Mouse (Mus musculus) limb, embryonic 14.5 days (tissue): ENCODE measurements at regions not wholly inside any gene's neighbourhood (a gene's known extent, or its start where the extent isn't known, plus 50 kb on each side); places are given as distances from the start of the nearest gene placed in this dataset.

Experiments used
- ATAC-seq: fragments of 200-750 bp; cut with Nextera tagmentation; 2 replicates; pipeline ENCODE4 v1.8.0; 2017; ENCODE audit warnings: low read depth, moderate number of reproducible peaks, moderate TSS enrichment; ENCODE audit not compliant: low FRiP score
- DNase-seq: peaks from one replicate; pipeline ENCODE4 v3.0.0-alpha.2; 2015; ENCODE audit warnings: low spot score
- H3K27ac ChIP-seq: fragments of 300-500 bp; sonication (generic); replicated peaks from 2 replicates; pipeline ENCODE4 v1.5.1; 2014; ENCODE audit warnings: low read depth, mild to moderate bottlenecking, low read length, moderate library complexity, mixed read lengths
- H3K27me3 ChIP-seq: fragments of 300-500 bp; sonication (generic); 2 replicates; pipeline ENCODE4 v1.6.1; 2014; ENCODE audit warnings: low read length, mixed read lengths; ENCODE audit not compliant: control insufficient read depth, insufficient read depth
- H3K36me3 ChIP-seq: fragments of 300-500 bp; sonication (generic); 2 replicates; pipeline ENCODE4 v1.6.1; 2014; ENCODE audit warnings: mild to moderate bottlenecking, low read length, moderate library complexity, mixed read lengths; ENCODE audit not compliant: control insufficient read depth, insufficient read depth
- H3K4me1 ChIP-seq: fragments of 300-500 bp; sonication (generic); 2 replicates; pipeline ENCODE4 v1.6.1; 2014; ENCODE audit warnings: antibody characterized with exemption, low read length, mixed read lengths; ENCODE audit not compliant: control insufficient read depth, insufficient read depth
- H3K4me2 ChIP-seq: fragments of 300-500 bp; sonication (generic); replicated peaks from 2 replicates; pipeline ENCODE4 v1.6.1; 2014; ENCODE audit warnings: low read depth, mild to moderate bottlenecking, low read length, moderate library complexity; ENCODE audit not compliant: severe bottlenecking
- H3K4me3 ChIP-seq: fragments of 300-500 bp; sonication (generic); replicated peaks from 2 replicates; pipeline ENCODE4 v1.5.1; 2014; ENCODE audit warnings: low read length
- H3K9ac ChIP-seq: fragments of 300-500 bp; sonication (generic); 2 replicates; pipeline ENCODE4 v1.6.1; 2014; ENCODE audit warnings: mild to moderate bottlenecking, low read depth, low read length, moderate library complexity; ENCODE audit not compliant: severe bottlenecking
- H3K9me3 ChIP-seq: fragments of 300-500 bp; sonication (generic); 2 replicates; pipeline ENCODE4 v1.6.1; 2016; ENCODE audit warnings: low read length; ENCODE audit not compliant: control insufficient read depth
- POLR2A ChIP-seq: fragments of 200-500 bp; IDR thresholded peaks from 2 replicates; pipeline ENCODE4 v1.8.0; 2012; ENCODE audit warnings: inconsistent platforms, mild to moderate bottlenecking, moderate library complexity, borderline replicate concordance; ENCODE audit not compliant: insufficient read depth, insufficient read length; ENCODE audit errors: extremely low read depth
- WGBS: fragments of 180-500 bp; shearing (Covaris S2); extraction: QIAGEN DNeasy Blood & Tissue Kit; methylation state at CpG from one replicate; pipeline ENCODE4 v1.1.7; 2014; 5-methylcytosine and 5-hydroxymethylcytosine counted together

GRCm38 (mm10) chr5:17021636-17022035, 230.0 kb downstream of the Gm28710 start:
- Histone ChIP-seq H3K36me3 (no peaks in the 10 kb centered on the region), H3K27me3 (no peaks in the 10 kb centered on the region), H3K4me1 (no peaks in the 10 kb centered on the region), H3K9ac (no peak overlapping the region), H3K27ac (no peak overlapping the region), H3K9me3 (no peaks in the 10 kb centered on the region), H3K4me3 (no peak overlapping the region), H3K4me2 (no peak overlapping the region)
- no peak for TF ChIP-seq POLR2A
- no peak for DNase-seq
- no peak for ATAC-seq

GRCm38 (mm10) chr5:17053935-17054334, 262.3 kb downstream of the Gm28710 start:
- Histone ChIP-seq H3K9me3 (no peaks in the 10 kb centered on the region), H3K36me3 (no peaks in the 10 kb centered on the region), H3K4me2 (no peak overlapping the region), H3K27ac (no peak overlapping the region), H3K27me3 (no peaks in the 10 kb centered on the region), H3K4me3 (no peak overlapping the region), H3K9ac (no peak overlapping the region), H3K4me1 (no peaks in the 10 kb centered on the region)
- ATAC-seq: no peak
- DNase-seq: no peak
- TF ChIP-seq POLR2A: no peak
- 31% methylated on average over 2 of the region's 2 CpGs for WGBS

GRCm38 (mm10) chr5:17064565-17064964, 273.0 kb downstream of the Gm28710 start:
- Histone ChIP-seq H3K9me3 (no peaks in the 10 kb centered on the region), H3K27me3 (no peaks in the 10 kb centered on the region), H3K4me2 (no peak overlapping the region), H3K4me1 (no peaks in the 10 kb centered on the region), H3K36me3 (no peaks in the 10 kb centered on the region), H3K4me3 (no peak overlapping the region), H3K9ac (no peak overlapping the region), H3K27ac (no peak overlapping the region)
- TF ChIP-seq POLR2A: no peak
- DNase-seq (no peak), ATAC-seq (no peak)
- WGBS: 96% methylated on average over 8 of the region's 8 CpGs

GRCm38 (mm10) chr5:17080405-17080804, 288.8 kb downstream of the Gm28710 start:
- Histone ChIP-seq H3K27ac (no peak overlapping the region), H3K36me3 (no peaks in the 10 kb centered on the region), H3K4me1 (no peaks in the 10 kb centered on the region), H3K27me3 (no peaks in the 10 kb centered on the region), H3K9ac (no peak overlapping the region), H3K9me3 (no peaks in the 10 kb centered on the region), H3K4me3 (no peak overlapping the region), H3K4me2 (no peak overlapping the region)
- 40% methylated on average over 1 of the region's 1 CpGs for WGBS
- ATAC-seq (no peak), DNase-seq (no peak)
- TF ChIP-seq POLR2A: no peak

- H3K27ac ChIP-seq: no peak overlapping the region
- no peak for DNase-seq
- no peak overlapping the region for H3K9ac ChIP-seq
- no peaks in the 10 kb centered on the region for H3K9me3 ChIP-seq
- no peaks in the 10 kb centered on the region for H3K36me3 ChIP-seq
- ATAC-seq: no peak
- H3K27me3 ChIP-seq: no peaks in the 10 kb centered on the region
- peaks cover 5% of the 10 kb centered on the region; the same call in 1 of the 2 replicates for H3K4me1 ChIP-seq
- H3K4me3 ChIP-seq: no peak overlapping the region
- H3K4me2 ChIP-seq: no peak overlapping the region
- no peak for TF ChIP-seq POLR2A
- WGBS: 95% methylated on average over 1 of the region's 1 CpGs
These were observed 261.4 kb upstream of the Speer4f2 start for GRCm38 (mm10) chr5:17111556-17111955.

GRCm38 (mm10) chr5:17112026-17112425, 261.0 kb upstream of the Speer4f2 start:
- Histone ChIP-seq H3K4me2 (no peak overlapping the region), H3K4me1 (peaks cover 5% of the 10 kb centered on the region; the same call in 1 of the 2 replicates), H3K4me3 (no peak overlapping the region), H3K27ac (no peak overlapping the region), H3K9ac (no peak overlapping the region), H3K27me3 (no peaks in the 10 kb centered on the region), H3K36me3 (no peaks in the 10 kb centered on the region), H3K9me3 (no peaks in the 10 kb centered on the region)
- 28% methylated on average over 2 of the region's 2 CpGs for WGBS
- no peak for TF ChIP-seq POLR2A
- DNase-seq (peak; percentile 22), ATAC-seq (peak; percentile 34; the same call in 1 of the 2 replicates)
